Mouse (Mus musculus) liver, embryonic 14.5 days (tissue): ENCODE data around the gene Thsd4.

Experiments
- CTCF ChIP-seq: IDR thresholded peaks from 2 replicates; pipeline ENCODE4 v1.5.1; 2016; ENCODE audit warnings: antibody characterized with exemption, low read depth, control low read depth
- EP300 ChIP-seq: IDR thresholded peaks from 2 replicates; pipeline ENCODE4 v1.6.1; 2016; ENCODE audit warnings: antibody characterized with exemption, low read depth

DNA sequence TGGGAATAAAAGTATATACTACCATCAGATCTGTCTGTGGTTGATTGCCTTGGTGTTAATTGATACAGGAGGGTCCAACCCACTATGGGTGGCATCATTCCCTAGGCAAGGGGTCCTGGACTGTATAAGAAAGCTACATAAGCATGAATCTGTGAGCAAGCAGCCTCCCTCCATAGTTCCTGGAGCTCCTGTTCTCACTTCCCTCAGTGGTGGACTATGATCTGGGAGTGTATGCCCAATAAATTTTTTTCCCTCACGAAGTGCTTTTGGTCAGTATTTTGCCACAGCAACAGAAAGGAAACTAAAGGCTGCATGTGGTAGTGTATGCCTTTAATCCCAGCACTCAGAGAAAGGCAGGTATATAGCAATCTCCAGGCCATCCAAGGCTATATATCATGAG is 237.5 kb downstream of the Thsd4 start:
- TF ChIP-seq EP300 = no peak
- no peak for TF ChIP-seq CTCF
